Mouse (Mus musculus): Measurements from ENCODE around the gene Ces2g. TPM values are rescaled to one million over a fixed set of nuclear protein-coding genes. Genes with fewer than 3 reads are reported as not detected.

The Ces2g gene
- total RNA-seq, 1 experiment: 0.09 TPM

- H3K9ac ChIP-seq (ENCODE audit: insufficient read depth, low read depth, low read length, poor library complexity, severe bottlenecking): no peak overlapping the region
- DNase-seq (ENCODE audit: low read depth, low spot score): no peak
- no peak for TF ChIP-seq MAFK (IDR thresholded peaks at IDR 0.05; ENCODE audit: insufficient read depth, low read depth, low read length)
- no peak for TF ChIP-seq ZNF384 (IDR thresholded peaks at IDR 0.05; ENCODE audit: low read depth, low read length)
- no peak for TF ChIP-seq ZC3H11A (IDR thresholded peaks at IDR 0.05; ENCODE audit: borderline replicate concordance, low read depth, low read length)
- no peak for TF ChIP-seq HCFC1 (IDR thresholded peaks at IDR 0.05; ENCODE audit: borderline replicate concordance, insufficient read depth, low read length)
- TF ChIP-seq CHD2 (IDR thresholded peaks at IDR 0.05; ENCODE audit: low read depth, low read length): no peak
- no peaks in the 10 kb centered on the region for H3K36me3 ChIP-seq (ENCODE audit: control insufficient read depth, insufficient read depth, low read length, poor library complexity, severe bottlenecking)
- no peaks in the 10 kb centered on the region for H3K9me3 ChIP-seq (ENCODE audit: control insufficient read depth, insufficient read depth, low read depth, low read length)
- no peak overlapping the region for H3K4me3 ChIP-seq (ENCODE audit: insufficient read depth in 1 of 2, low read depth in 1 of 2, low read length in 2 of 2, poor library complexity in 1 of 2, severe bottlenecking in 1 of 2)
- in situ Hi-C loops (cut with MboI; ENCODE audit: low sequenced_read_pairs in 2 of 2, unreplicated experiment in 2 of 2): no loop called here
- H3K27ac ChIP-seq (ENCODE audit: insufficient read depth, low read depth, low read length, poor library complexity, severe bottlenecking): no peak overlapping the region
- no peaks in the 10 kb centered on the region for H3K4me1 ChIP-seq (ENCODE audit: control insufficient read depth in 2 of 2, insufficient read depth in 2 of 2, low read length in 2 of 2, poor library complexity in 1 of 2)
Measured at GRCm38 (mm10) chr8:104984942-104985341, 23.4 kb downstream of the Ces2g start.

GRCm38 (mm10) chr8:104998191-104998590 is 36.7 kb downstream of the Ces2g start:
- no peak for DNase-seq (ENCODE audit: low read depth, low spot score)
- no peak for TF ChIP-seq ZNF384 (IDR thresholded peaks at IDR 0.05; ENCODE audit: low read depth, low read length)
- TF ChIP-seq ZC3H11A (IDR thresholded peaks at IDR 0.05; ENCODE audit: borderline replicate concordance, low read depth, low read length): no peak
- TF ChIP-seq CHD2 (IDR thresholded peaks at IDR 0.05; ENCODE audit: low read depth, low read length): no peak
- no peak for TF ChIP-seq HCFC1 (IDR thresholded peaks at IDR 0.05; ENCODE audit: borderline replicate concordance, insufficient read depth, low read length)
- TF ChIP-seq MAFK (IDR thresholded peaks at IDR 0.05; ENCODE audit: insufficient read depth, low read depth, low read length): no peak
- no peaks in the 10 kb centered on the region for H3K9me3 ChIP-seq (ENCODE audit: control insufficient read depth, insufficient read depth, low read depth, low read length)
- no peak overlapping the region for H3K27ac ChIP-seq (ENCODE audit: insufficient read depth, low read depth, low read length, poor library complexity, severe bottlenecking)
- H3K36me3 ChIP-seq (ENCODE audit: control insufficient read depth, insufficient read depth, low read length, poor library complexity, severe bottlenecking): no peaks in the 10 kb centered on the region
- in situ Hi-C loops (cut with MboI; ENCODE audit: low sequenced_read_pairs in 2 of 2, unreplicated experiment in 2 of 2): no loop called here
- no peak overlapping the region for H3K9ac ChIP-seq (ENCODE audit: insufficient read depth, low read depth, low read length, poor library complexity, severe bottlenecking)
- H3K4me1 ChIP-seq (ENCODE audit: control insufficient read depth in 2 of 2, insufficient read depth in 2 of 2, low read length in 2 of 2, poor library complexity in 1 of 2): no peaks in the 10 kb centered on the region
- no peak overlapping the region for H3K4me3 ChIP-seq (ENCODE audit: insufficient read depth in 1 of 2, low read depth in 1 of 2, low read length in 2 of 2, poor library complexity in 1 of 2, severe bottlenecking in 1 of 2)

- Histone ChIP-seq H3K36me3 (ENCODE audit: control insufficient read depth, insufficient read depth, low read length, poor library complexity, severe bottlenecking) (no peaks in the 10 kb centered on the region), H3K4me1 (ENCODE audit: control insufficient read depth in 2 of 2, insufficient read depth in 2 of 2, low read length in 2 of 2, poor library complexity in 1 of 2) (no peaks in the 10 kb centered on the region), H3K9me3 (ENCODE audit: control insufficient read depth, insufficient read depth, low read depth, low read length) (no peaks in the 10 kb centered on the region), H3K27ac (ENCODE audit: insufficient read depth, low read depth, low read length, poor library complexity, severe bottlenecking) (no peak overlapping the region), H3K4me3 (ENCODE audit: insufficient read depth in 1 of 2, low read depth in 1 of 2, low read length in 2 of 2, poor library complexity in 1 of 2, severe bottlenecking in 1 of 2) (no peak overlapping the region), H3K9ac (ENCODE audit: insufficient read depth, low read depth, low read length, poor library complexity, severe bottlenecking) (no peak overlapping the region)
- in situ Hi-C loops (cut with MboI; ENCODE audit: low sequenced_read_pairs in 2 of 2, unreplicated experiment in 2 of 2): no loop called here
- TF ChIP-seq MAFK (IDR thresholded peaks at IDR 0.05; ENCODE audit: insufficient read depth, low read depth, low read length) (no peak), ZNF384 (IDR thresholded peaks at IDR 0.05; ENCODE audit: low read depth, low read length) (no peak)
- DNase-seq (ENCODE audit: low read depth, low spot score): no peak
Measured at GRCm38 (mm10) chr8:104999183-104999582, 37.7 kb downstream of the Ces2g start.

GRCm38 (mm10) chr8:105000586-105000985 is 39.1 kb downstream of the Ces2g start, which contains the start of gene Ces2h:
TSS of gene Ces2h (plus strand) at chr8:105000853.
- no peaks in the 10 kb centered on the region for H3K9me3 ChIP-seq (ENCODE audit: control insufficient read depth, insufficient read depth, low read depth, low read length)
- in situ Hi-C loops (cut with MboI; ENCODE audit: low sequenced_read_pairs in 2 of 2, unreplicated experiment in 2 of 2): no loop called here
- H3K4me1 ChIP-seq (ENCODE audit: control insufficient read depth in 2 of 2, insufficient read depth in 2 of 2, low read length in 2 of 2, poor library complexity in 1 of 2): no peaks in the 10 kb centered on the region
- H3K4me3 ChIP-seq (ENCODE audit: insufficient read depth in 1 of 2, low read depth in 1 of 2, low read length in 2 of 2, poor library complexity in 1 of 2, severe bottlenecking in 1 of 2): no peak within 1 kb of the TSS
- no peak for DNase-seq (ENCODE audit: low read depth, low spot score)
- H3K27ac ChIP-seq (ENCODE audit: insufficient read depth, low read depth, low read length, poor library complexity, severe bottlenecking): no peak within 1 kb of the TSS
- H3K9ac ChIP-seq (ENCODE audit: insufficient read depth, low read depth, low read length, poor library complexity, severe bottlenecking): no peak within 1 kb of the TSS
- no peak for TF ChIP-seq HCFC1 (IDR thresholded peaks at IDR 0.05; ENCODE audit: borderline replicate concordance, insufficient read depth, low read length)
- no peak for TF ChIP-seq MAFK (IDR thresholded peaks at IDR 0.05; ENCODE audit: insufficient read depth, low read depth, low read length)
- TF ChIP-seq ZNF384 (IDR thresholded peaks at IDR 0.05; ENCODE audit: low read depth, low read length): no peak
- no peak for TF ChIP-seq ZC3H11A (IDR thresholded peaks at IDR 0.05; ENCODE audit: borderline replicate concordance, low read depth, low read length)
- no peak for TF ChIP-seq CHD2 (IDR thresholded peaks at IDR 0.05; ENCODE audit: low read depth, low read length)
- no peaks in the 10 kb centered on the region for H3K36me3 ChIP-seq (ENCODE audit: control insufficient read depth, insufficient read depth, low read length, poor library complexity, severe bottlenecking)

- Histone ChIP-seq H3K4me3 (ENCODE audit: insufficient read depth in 1 of 2, low read depth in 1 of 2, low read length in 2 of 2, poor library complexity in 1 of 2, severe bottlenecking in 1 of 2) (no peak overlapping the region), H3K27ac (ENCODE audit: insufficient read depth, low read depth, low read length, poor library complexity, severe bottlenecking) (no peak overlapping the region), H3K9me3 (ENCODE audit: control insufficient read depth, insufficient read depth, low read depth, low read length) (peaks cover 5% of the 10 kb centered on the region; the same call in 1 of the 2 replicates), H3K4me1 (ENCODE audit: control insufficient read depth in 2 of 2, insufficient read depth in 2 of 2, low read length in 2 of 2, poor library complexity in 1 of 2) (no peaks in the 10 kb centered on the region), H3K9ac (ENCODE audit: insufficient read depth, low read depth, low read length, poor library complexity, severe bottlenecking) (no peak overlapping the region), H3K36me3 (ENCODE audit: control insufficient read depth, insufficient read depth, low read length, poor library complexity, severe bottlenecking) (no peaks in the 10 kb centered on the region)
- no peak for TF ChIP-seq MAFK (IDR thresholded peaks at IDR 0.05; ENCODE audit: insufficient read depth, low read depth, low read length)
- TF ChIP-seq HCFC1 (IDR thresholded peaks at IDR 0.05; ENCODE audit: borderline replicate concordance, insufficient read depth, low read length): no peak
- TF ChIP-seq ZC3H11A (IDR thresholded peaks at IDR 0.05; ENCODE audit: borderline replicate concordance, low read depth, low read length): no peak
- no peak for TF ChIP-seq CHD2 (IDR thresholded peaks at IDR 0.05; ENCODE audit: low read depth, low read length)
- no peak for TF ChIP-seq ZNF384 (IDR thresholded peaks at IDR 0.05; ENCODE audit: low read depth, low read length)
- in situ Hi-C loops (cut with MboI; ENCODE audit: low sequenced_read_pairs in 2 of 2, unreplicated experiment in 2 of 2): no loop called here
- no peak for DNase-seq (ENCODE audit: low read depth, low spot score)
Measured at GRCm38 (mm10) chr8:105010000-105010399, 48.5 kb downstream of the Ces2g start.

Data from ES-E14 (cell line).